Mouse (Mus musculus): ENCODE measurements at regions not wholly inside any gene's neighbourhood (a gene's known extent, or its start where the extent isn't known, plus 50 kb on each side); places are given as distances from the start of the nearest gene placed in this dataset.
"Not testable (repeated sequence)": the region's sequence is repeated elsewhere in the genome, so short reads cannot be mapped to it uniquely, and the experiment has no call there.

- peak; percentile 17 for DNase-seq
- not testable (repeated sequence) for H3K9me3 ChIP-seq (ENCODE audit: low read depth, low read length); H3K27me3 ChIP-seq (ENCODE audit: insufficient read depth, low read length); H3K4me2 ChIP-seq; H3K4me1 ChIP-seq (ENCODE audit: insufficient read depth); H3K4me3 ChIP-seq (ENCODE audit: low read depth, low read length); H3K27ac ChIP-seq (ENCODE audit: low read depth); ATAC-seq (ENCODE audit: insufficient read depth); H3K36me3 ChIP-seq (ENCODE audit: insufficient read depth); H3K9ac ChIP-seq
- 64% methylated on average over 4 of the region's 4 CpGs for WGBS
Measured at GRCm38 (mm10) chr13:50314001-50314400, 63.9 kb upstream of the Gm906 start.

DNA sequence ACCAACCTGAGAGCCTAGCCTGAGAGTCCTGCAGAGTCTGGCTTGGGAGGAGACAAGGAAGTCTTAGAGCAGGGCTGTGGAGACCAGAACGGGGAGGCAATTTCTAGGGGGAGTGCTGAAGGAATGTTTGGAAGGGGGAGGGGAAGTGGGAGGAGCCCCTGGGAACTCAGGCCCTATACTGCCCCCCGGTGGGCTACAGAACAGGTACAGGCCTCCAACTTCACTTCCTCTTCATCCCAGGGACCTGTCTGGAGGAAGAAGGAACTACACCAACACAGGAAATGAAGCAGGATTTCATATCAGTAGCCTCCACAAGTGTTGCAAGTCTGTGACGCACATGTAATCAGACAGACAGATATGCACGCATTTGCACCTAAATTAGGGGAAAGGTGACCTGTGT lies 72.4 kb upstream of the Gm906 start:
- Histone ChIP-seq H3K36me3 (ENCODE audit: insufficient read depth) (no peaks in the 10 kb centered on the region), H3K4me2 (no peak overlapping the region), H3K9ac (no peak overlapping the region), H3K4me1 (ENCODE audit: insufficient read depth) (no peaks in the 10 kb centered on the region), H3K27ac (ENCODE audit: low read depth) (no peak overlapping the region), H3K9me3 (ENCODE audit: low read depth, low read length) (no peaks in the 10 kb centered on the region), H3K27me3 (ENCODE audit: insufficient read depth, low read length) (no peaks in the 10 kb centered on the region), H3K4me3 (ENCODE audit: low read depth, low read length) (no peak overlapping the region)
- peak; percentile 8 for DNase-seq
- TF ChIP-seq CTCF (IDR thresholded peaks at IDR 0.05; ENCODE audit: low read depth), result peak; percentile 27
- 38% methylated on average over 4 of the region's 4 CpGs for WGBS
- no peak for ATAC-seq (ENCODE audit: insufficient read depth)

GRCm38 (mm10) chr13:50328614-50329013 lies 78.5 kb upstream of the Gm906 start:
- peak; percentile 15; the same call in 1 of the 2 replicates for TF ChIP-seq CTCF (IDR thresholded peaks at IDR 0.05; ENCODE audit: low read depth)
- Histone ChIP-seq H3K4me1 (ENCODE audit: insufficient read depth) (no peaks in the 10 kb centered on the region), H3K9me3 (ENCODE audit: low read depth, low read length) (no peaks in the 10 kb centered on the region), H3K4me2 (no peak overlapping the region), H3K27me3 (ENCODE audit: insufficient read depth, low read length) (no peaks in the 10 kb centered on the region), H3K27ac (ENCODE audit: low read depth) (no peak overlapping the region), H3K9ac (no peak overlapping the region), H3K4me3 (ENCODE audit: low read depth, low read length) (no peak overlapping the region), H3K36me3 (ENCODE audit: insufficient read depth) (no peaks in the 10 kb centered on the region)
- DNase-seq (peak; percentile 5), ATAC-seq (ENCODE audit: insufficient read depth) (no peak)
- WGBS, result 71% methylated on average over 4 of the region's 4 CpGs

DNA sequence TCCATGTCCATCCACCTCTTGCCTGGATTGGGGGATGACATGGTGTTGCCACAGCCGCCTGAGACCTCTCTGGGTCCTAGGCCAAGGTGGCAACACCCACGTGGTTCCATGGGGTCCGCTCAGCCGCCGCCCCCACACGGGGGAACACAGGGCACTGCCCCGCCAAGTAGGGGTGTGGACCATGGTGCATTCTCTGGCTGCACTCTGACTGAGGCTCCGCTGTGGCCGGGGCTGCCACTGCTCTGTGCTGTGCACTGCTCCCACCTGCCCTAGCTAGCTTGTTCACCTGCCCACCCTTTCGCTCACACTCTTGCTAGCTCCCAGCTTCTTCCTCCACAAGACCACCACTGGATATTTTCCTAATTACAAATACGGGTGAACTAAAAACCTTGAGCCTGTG lies 73.5 kb upstream of the Fbxw17 start:
- Histone ChIP-seq H3K9me3 (ENCODE audit: low read depth, low read length) (no peaks in the 10 kb centered on the region), H3K27ac (ENCODE audit: low read depth) (no peak overlapping the region), H3K9ac (no peak overlapping the region), H3K4me3 (ENCODE audit: low read depth, low read length) (no peak overlapping the region), H3K4me1 (ENCODE audit: insufficient read depth) (no peaks in the 10 kb centered on the region), H3K36me3 (ENCODE audit: insufficient read depth) (no peaks in the 10 kb centered on the region), H3K4me2 (no peak overlapping the region), H3K27me3 (ENCODE audit: insufficient read depth, low read length) (no peaks in the 10 kb centered on the region)
- DNase-seq, result no peak
- no peak for TF ChIP-seq CTCF (IDR thresholded peaks at IDR 0.05; ENCODE audit: low read depth)
- no peak for ATAC-seq (ENCODE audit: insufficient read depth)
- WGBS, result 91% methylated on average over 11 of the region's 11 CpGs

DNA sequence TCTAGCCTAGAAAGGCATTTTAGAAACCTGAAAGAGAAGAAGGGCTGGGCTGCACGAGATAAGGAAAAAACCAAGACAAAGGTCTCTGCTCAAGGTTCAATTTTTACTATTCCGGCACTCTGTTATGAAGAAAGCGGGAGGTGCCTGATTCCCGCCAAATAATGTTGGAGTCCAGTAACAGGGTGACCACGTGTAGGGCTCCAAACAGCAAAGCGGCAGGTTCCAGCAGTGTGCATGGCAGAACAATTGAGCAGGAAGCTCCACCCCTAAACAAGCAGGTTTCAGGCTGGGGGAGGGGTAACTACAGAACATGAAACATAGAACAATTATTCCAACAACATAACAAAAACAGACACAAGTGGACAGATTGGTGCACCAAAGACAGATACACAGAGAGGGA lies 65.7 kb upstream of the Fbxw17 start:
- H3K27me3 ChIP-seq (ENCODE audit: insufficient read depth, low read length), result no peaks in the 10 kb centered on the region
- no peak for TF ChIP-seq CTCF (IDR thresholded peaks at IDR 0.05; ENCODE audit: low read depth)
- no peak overlapping the region for H3K27ac ChIP-seq (ENCODE audit: low read depth)

DNA sequence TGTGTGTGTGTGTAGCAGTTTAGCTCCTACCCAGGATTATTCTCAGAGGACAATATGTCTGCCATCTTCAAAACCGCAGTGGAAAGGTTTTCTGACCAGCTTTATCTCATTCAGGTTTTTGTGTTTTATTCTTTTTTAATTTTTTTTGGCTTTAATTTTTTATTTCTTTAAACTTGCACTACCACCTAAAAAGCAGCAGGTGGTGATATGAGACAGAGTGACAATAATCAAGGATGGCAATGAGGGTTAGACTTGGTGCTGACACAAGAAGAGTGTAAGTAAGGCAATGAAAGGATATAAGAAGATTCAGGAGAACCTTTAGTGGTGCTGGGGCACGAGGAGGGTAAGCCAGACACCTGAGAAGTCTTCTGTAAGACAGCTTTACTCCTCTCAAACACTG lies 62.4 kb upstream of the Fbxw17 start:
- no peak overlapping the region for H3K4me2 ChIP-seq
- H3K4me3 ChIP-seq (ENCODE audit: low read depth, low read length), result no peak overlapping the region
- WGBS, result 67% methylated on average over 2 of the region's 2 CpGs
- TF ChIP-seq CTCF (IDR thresholded peaks at IDR 0.05; ENCODE audit: low read depth), result peak; percentile 47
- no peak overlapping the region for H3K9ac ChIP-seq
- no peak overlapping the region for H3K27ac ChIP-seq (ENCODE audit: low read depth)
- DNase-seq, result no peak
- ATAC-seq (ENCODE audit: insufficient read depth), result no peak
- H3K36me3 ChIP-seq (ENCODE audit: insufficient read depth), result no peaks in the 10 kb centered on the region
- no peaks in the 10 kb centered on the region for H3K27me3 ChIP-seq (ENCODE audit: insufficient read depth, low read length)
- H3K4me1 ChIP-seq (ENCODE audit: insufficient read depth), result no peaks in the 10 kb centered on the region
- H3K9me3 ChIP-seq (ENCODE audit: low read depth, low read length), result no peaks in the 10 kb centered on the region

More for the DNA sequence above, 65.7 kb upstream of the Fbxw17 start:
- ATAC-seq (ENCODE audit: insufficient read depth), result no peak
- Histone ChIP-seq H3K9ac (no peak overlapping the region), H3K4me2 (no peak overlapping the region), H3K9me3 (ENCODE audit: low read depth, low read length) (no peaks in the 10 kb centered on the region), H3K4me3 (ENCODE audit: low read depth, low read length) (no peak overlapping the region), H3K36me3 (ENCODE audit: insufficient read depth) (no peaks in the 10 kb centered on the region), H3K4me1 (ENCODE audit: insufficient read depth) (no peaks in the 10 kb centered on the region)
- 77% methylated on average over 6 of the region's 6 CpGs for WGBS
- no peak for DNase-seq

GRCm38 (mm10) chr13:50359536-50359935 lies 58.1 kb upstream of the Fbxw17 start:
- no peak for ATAC-seq (ENCODE audit: insufficient read depth)
- Histone ChIP-seq H3K4me1 (ENCODE audit: insufficient read depth) (no peaks in the 10 kb centered on the region), H3K27me3 (ENCODE audit: insufficient read depth, low read length) (no peaks in the 10 kb centered on the region), H3K27ac (ENCODE audit: low read depth) (no peak overlapping the region), H3K9ac (no peak overlapping the region), H3K4me2 (no peak overlapping the region), H3K4me3 (ENCODE audit: low read depth, low read length) (no peak overlapping the region), H3K9me3 (ENCODE audit: low read depth, low read length) (no peaks in the 10 kb centered on the region), H3K36me3 (ENCODE audit: insufficient read depth) (no peaks in the 10 kb centered on the region)
- peak; percentile 3 for DNase-seq
- TF ChIP-seq CTCF (IDR thresholded peaks at IDR 0.05; ENCODE audit: low read depth), result no peak
- 69% methylated on average over 2 of the region's 2 CpGs for WGBS
